Comparison of ENCODE assay signal across 11 mouse cellular contexts in genomic region chr4:152101081-152101653, GRCm38 (mm10). TPM values are rescaled to one million over a fixed set of nuclear protein-coding genes. Genes with fewer than 3 reads are reported as not detected.
DNase-seq lines count a peak whose midpoint lies in the region; ATAC-seq and TF ChIP-seq lines count a peak whose summit lies in the region.
"Had no signal": no experiment of that assay in that cellular context is flagged by ENCODE, and none has a peak within 500 bp of the region (broad histone marks: within the 10 kb centered on the region; RNA-seq: fewer than 3 reads in every experiment).

No protein-coding gene starts in this region.

- intact Hi-C loops in left cerebral cortex, adult 2 months (cut with DNase I) = loop anchor here (1.0 kb wide), 1 partner anchor 13 kb away; no protein-coding TSS in a partner anchor
- intact Hi-C loops in left cerebral cortex, postnatal 36 days (cut with DNase I) = no loop called here

- H3K36me3 ChIP-seq in liver, embryonic 13.5 days = peaks cover 33% of the 10 kb centered on the region

- no peak overlapping the region for H3K9ac ChIP-seq in liver, embryonic 13.5 days

- H3K9me3 ChIP-seq in liver, embryonic 13.5 days (replicated peaks) = no peaks in the 10 kb centered on the region
- H3K9me3 ChIP-seq: forebrain, embryonic 10.5 days had no signal

- peak overlapping the region; percentile 7; the same call in 1 of the 2 replicates for H3K4me3 ChIP-seq in left cerebral cortex, adult 2 months
- no peak overlapping the region for H3K4me3 ChIP-seq in liver, embryonic 13.5 days (replicated peaks)
- H3K4me3 ChIP-seq: forebrain, embryonic 10.5 days had no signal

- no peak overlapping the region for H3K4me2 ChIP-seq in liver, embryonic 13.5 days

- peaks cover 44% of the 10 kb centered on the region for H3K4me1 ChIP-seq in liver, embryonic 13.5 days (replicated peaks)

- peak overlapping the region; percentile 85 for H3K27ac ChIP-seq in left cerebral cortex, adult 2 months
- H3K27ac ChIP-seq in liver, embryonic 13.5 days = peak overlapping the region; percentile 45
- H3K27ac ChIP-seq: forebrain, embryonic 10.5 days had no signal

- no peaks in the 10 kb centered on the region for H3K27me3 ChIP-seq in liver, embryonic 13.5 days

- WGBS in liver, embryonic 13.5 days (ENCODE audit: insufficient replicate concordance) = 50% methylated on average over 7 of the region's 7 CpGs

- no peak for TF ChIP-seq CTCF in left cerebral cortex, adult 2 months (IDR thresholded peaks at IDR 0.05)

- DNase-seq in heart, adult 11 months = peak; percentile 95
- no peak for DNase-seq in heart, postnatal 4 days
- no peak for DNase-seq in left cerebral cortex, adult 2 months (ENCODE audit: extremely low spot score in 1 of 2, low spot score in 2 of 2)
- no peak for DNase-seq in left cerebral cortex, postnatal 36 days (ENCODE audit: low spot score in 2 of 2)
- DNase-seq in brain, adult 2 months (ENCODE audit: low read depth, low spot score) = peak; percentile 51
- no peak for DNase-seq in liver, embryonic 13.5 days
- no peak for DNase-seq in layer of hippocampus, postnatal 14 days (ENCODE audit: low spot score in 2 of 2)
- DNase-seq in ovary, postnatal 36 days (ENCODE audit: low spot score) = no peak
- DNase-seq: cerebellum, postnatal 10 days had no signal

- ATAC-seq in liver, embryonic 13.5 days (ENCODE audit: low read depth) = no peak

RNA-seq across cellular contexts. Expression of gene Tnfrsf25, which starts 14.6 kb away (rescaled TPM):
- total RNA-seq in heart, postnatal 4 days (2021) = 1 to 10 TPM in 1 of 2 experiments, under 1 TPM in 1; 0.88 to 2.2 TPM
- 10 to 100 TPM; 16.4 to 28.6 TPM for total RNA-seq in left cerebral cortex, adult 2 months (2021)
- total RNA-seq in left cerebral cortex, postnatal 36 days (2021) = 10 to 100 TPM in 1 of 2 experiments, 1 to 10 TPM in 1; 8.7 to 10.1 TPM
- 0.37 and 0.48 TPM in 2 replicates for polyA plus RNA-seq in liver, embryonic 13.5 days (2015; fragmentation: Nextera tagmentation; extraction: Ambion mirVana)
- total RNA-seq in layer of hippocampus, postnatal 14 days (2021) = 10 to 100 TPM; 17.7 to 25.6 TPM

RNA-seq across cellular contexts. Expression of gene Plekhg5, which starts 28.9 kb away (rescaled TPM):
- 10 to 100 TPM; 35.0 to 35.3 TPM for total RNA-seq in heart, postnatal 4 days (2021)
- 100 to 1,000 TPM in 1 of 2 experiments, 10 to 100 TPM in 1; 89.1 to 101 TPM for total RNA-seq in left cerebral cortex, adult 2 months (2021)
- total RNA-seq in left cerebral cortex, postnatal 36 days (2021) = 10 to 100 TPM; 82.5 to 84.4 TPM
- 4.9 and 5.1 TPM in 2 replicates for polyA plus RNA-seq in liver, embryonic 13.5 days (2015; fragmentation: Nextera tagmentation; extraction: Ambion mirVana)
- total RNA-seq in layer of hippocampus, postnatal 14 days (2021) = 100 to 1,000 TPM; 106 to 115 TPM

RNA-seq across cellular contexts. Expression of gene Espn, which starts 51.0 kb away (rescaled TPM):
- total RNA-seq in heart, postnatal 4 days (2021) = 1 to 10 TPM; 1.5 to 1.8 TPM
- 1 to 10 TPM; 2.1 to 2.6 TPM for total RNA-seq in left cerebral cortex, adult 2 months (2021)
- total RNA-seq in left cerebral cortex, postnatal 36 days (2021) = 1 to 10 TPM; 1.4 to 2.0 TPM
- polyA plus RNA-seq in liver, embryonic 13.5 days (2015; fragmentation: Nextera tagmentation; extraction: Ambion mirVana) = 1.8 and 2.1 TPM in 2 replicates
- total RNA-seq in layer of hippocampus, postnatal 14 days (2021) = under 1 TPM; 0.57 to 0.94 TPM

RNA-seq across cellular contexts. Expression of gene Hes2, which starts 57.5 kb away (rescaled TPM):
- not detected for total RNA-seq in heart, postnatal 4 days (2021)
- not detected for total RNA-seq in left cerebral cortex, adult 2 months (2021)
- total RNA-seq in left cerebral cortex, postnatal 36 days (2021) = not detected
- 0.06 TPM in 1 of 2 replicates, not detected in the other for polyA plus RNA-seq in liver, embryonic 13.5 days (2015; fragmentation: Nextera tagmentation; extraction: Ambion mirVana)
- not detected for total RNA-seq in layer of hippocampus, postnatal 14 days (2021)
- total RNA-seq: heart, adult 18-20 months had no signal
- polyA plus RNA-seq: forebrain, embryonic 10.5 days had no signal

Comparison
In these comparisons a context has a peak if more than half of its experiments do, and no peak if none do; other contexts are left out.
1. DNase-seq: peak in heart, adult 11 months (single experiment) and brain, adult 2 months (single experiment); none in heart, postnatal 4 days (single experiment), left cerebral cortex, adult 2 months (0 of 2), left cerebral cortex, postnatal 36 days (0 of 2), liver, embryonic 13.5 days (single experiment), layer of hippocampus, postnatal 14 days (0 of 2) and ovary, postnatal 36 days (single experiment).